In the genomic region with DNA sequence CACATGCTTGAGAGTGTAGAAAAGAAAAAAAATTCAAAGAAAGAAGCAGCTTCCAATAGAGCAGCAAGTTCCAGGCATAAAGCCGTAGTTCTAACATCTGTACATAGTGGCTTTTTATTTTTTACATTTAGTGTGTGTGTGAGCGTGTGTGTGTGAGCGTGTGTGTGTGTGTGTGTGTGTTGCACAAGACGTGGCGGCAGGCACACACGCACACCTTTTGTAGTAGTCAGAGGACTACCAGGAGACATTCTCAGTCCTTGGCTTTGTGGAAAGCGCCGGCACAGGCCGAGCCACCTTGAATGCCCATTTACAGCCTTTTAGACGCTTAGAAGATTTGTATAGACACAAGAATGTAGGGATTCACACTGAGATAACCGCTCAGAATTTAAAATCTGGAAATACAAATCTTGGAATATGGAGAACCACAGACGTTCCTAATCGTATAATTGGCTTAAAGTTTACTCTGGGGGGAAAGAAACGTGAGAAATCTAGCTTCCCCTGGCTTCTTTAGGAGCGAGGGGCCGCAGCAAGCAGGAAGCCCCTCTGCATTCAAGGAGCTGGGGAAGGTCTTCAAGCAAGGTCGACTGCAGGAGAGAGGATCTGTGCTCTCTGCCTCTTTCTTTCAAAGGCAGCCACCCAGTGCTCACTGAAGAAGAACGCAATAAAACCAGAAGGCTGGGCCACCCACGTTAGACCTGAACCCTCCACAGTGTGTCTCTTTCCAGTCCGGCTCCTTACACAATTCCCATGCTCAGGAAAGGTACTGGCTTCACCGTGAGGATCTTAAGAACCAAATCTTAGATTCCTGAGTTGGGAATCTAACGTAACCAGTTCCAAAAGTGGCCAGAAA, we compare ENCODE assay signal across 11 mouse cellular contexts. TPM values are rescaled to one million over a fixed set of nuclear protein-coding genes. Genes with fewer than 3 reads are reported as not detected.
DNase-seq lines count a peak whose midpoint lies in the region; ATAC-seq and TF ChIP-seq lines count a peak whose summit lies in the region.
"Had no signal": no experiment of that assay in that cellular context is flagged by ENCODE, and none has a peak within 500 bp of the region (broad histone marks: within the 10 kb centered on the region; RNA-seq: fewer than 3 reads in every experiment).

No protein-coding gene starts in this region.

- DNase-seq in hindbrain, embryonic 10.5 days (ENCODE audit: low spot score): peak; percentile 42
- peak; percentile 20 for DNase-seq in embryo, embryonic 11 days
- no peak for DNase-seq in midbrain, embryonic 10.5 days (ENCODE audit: low spot score)
- no peak for DNase-seq in thymus, adult 18-20 months
- DNase-seq in gastrocnemius, postnatal 36 days: no peak
- DNase-seq: cerebellum, postnatal 36 days had no signal

- peaks cover 28% of the 10 kb centered on the region for H3K4me1 ChIP-seq in hindbrain, embryonic 10.5 days (replicated peaks)
- H3K4me1 ChIP-seq in hindbrain, embryonic 16.5 days (ENCODE audit: control insufficient read depth, insufficient read depth, low read depth, low read length): peaks cover 9% of the 10 kb centered on the region
- no peaks in the 10 kb centered on the region for H3K4me1 ChIP-seq in ES-Bruce4 (ENCODE audit: control insufficient read depth, insufficient read depth, low read length)
- H3K4me1 ChIP-seq in midbrain, embryonic 10.5 days: peaks cover 37% of the 10 kb centered on the region

- no peak for ATAC-seq in hindbrain, embryonic 16.5 days
- no peak for ATAC-seq in frontal cortex, adult (ENCODE audit: low TSS enrichment)

- no peak overlapping the region; the same call in 1 of the 2 replicates for H3K4me2 ChIP-seq in hindbrain, embryonic 16.5 days (ENCODE audit: low read length)

- no peaks in the 10 kb centered on the region for H3K36me3 ChIP-seq in hindbrain, embryonic 10.5 days
- H3K36me3 ChIP-seq in hindbrain, embryonic 16.5 days (ENCODE audit: control insufficient read depth, insufficient read depth, low read length): no peaks in the 10 kb centered on the region
- H3K36me3 ChIP-seq in ES-Bruce4 (ENCODE audit: control insufficient read depth, insufficient read depth, low read length, poor library complexity, severe bottlenecking): no peaks in the 10 kb centered on the region
- no peaks in the 10 kb centered on the region for H3K36me3 ChIP-seq in midbrain, embryonic 10.5 days

- H3K9ac ChIP-seq in hindbrain, embryonic 16.5 days (ENCODE audit: low read depth, low read length): no peak overlapping the region
- H3K9ac ChIP-seq in ES-Bruce4 (ENCODE audit: low read depth, poor library complexity, severe bottlenecking): no peak overlapping the region

- 9% methylated on average over 22 of the region's 22 CpGs for WGBS in hindbrain, embryonic 10.5 days
- 10% methylated on average over 22 of the region's 22 CpGs for WGBS in hindbrain, embryonic 16.5 days
- 10% methylated on average over 22 of the region's 22 CpGs for WGBS in midbrain, embryonic 10.5 days

- no peaks in the 10 kb centered on the region for H3K9me3 ChIP-seq in hindbrain, embryonic 10.5 days
- H3K9me3 ChIP-seq in hindbrain, embryonic 16.5 days (ENCODE audit: control insufficient read depth, low read length): peaks cover 2% of the 10 kb centered on the region; the same call in 1 of the 2 replicates
- no peaks in the 10 kb centered on the region for H3K9me3 ChIP-seq in ES-Bruce4 (replicated peaks; ENCODE audit: control insufficient read depth, insufficient read depth, low read length, poor library complexity, severe bottlenecking)
- no peaks in the 10 kb centered on the region for H3K9me3 ChIP-seq in midbrain, embryonic 10.5 days (replicated peaks)

- no peak for TF ChIP-seq POLR2A in ES-Bruce4 (IDR thresholded peaks at IDR 0.05; ENCODE audit: insufficient read depth, low read length)

- no peak for TF ChIP-seq CTCF in ES-Bruce4 (IDR thresholded peaks at IDR 0.05; ENCODE audit: low read depth, low read length)

- TF ChIP-seq EP300 in ES-Bruce4 (IDR thresholded peaks at IDR 0.05; ENCODE audit: insufficient read depth, low read depth, low read length): no peak

- H3K27ac ChIP-seq in hindbrain, embryonic 10.5 days: no peak overlapping the region
- H3K27ac ChIP-seq in hindbrain, embryonic 16.5 days (ENCODE audit: low read depth, low read length): no peak overlapping the region
- H3K27ac ChIP-seq in ES-Bruce4 (ENCODE audit: insufficient read depth, low read length): no peak overlapping the region
- H3K27ac ChIP-seq in midbrain, embryonic 10.5 days (replicated peaks): no peak overlapping the region
- H3K27ac ChIP-seq: layer of hippocampus, adult 2 months had no signal

- H3K4me3 ChIP-seq in hindbrain, embryonic 10.5 days: peak overlapping the region; percentile 45; the same call in 1 of the 2 replicates
- H3K4me3 ChIP-seq in hindbrain, embryonic 16.5 days (ENCODE audit: low read length): no peak overlapping the region
- H3K4me3 ChIP-seq in ES-Bruce4 (ENCODE audit: low read depth, low read length): peak overlapping the region; percentile 3; the same call in 1 of the 2 replicates
- peak overlapping the region; percentile 27; the same call in 1 of the 2 replicates for H3K4me3 ChIP-seq in midbrain, embryonic 10.5 days
- H3K4me3 ChIP-seq: layer of hippocampus, adult 2 months had no signal

- intact Hi-C loops in gastrocnemius, postnatal 36 days (cut with DNase I): no loop called here

- peaks cover 100% of the 10 kb centered on the region for H3K27me3 ChIP-seq in hindbrain, embryonic 10.5 days (ENCODE audit: insufficient read depth, poor library complexity, severe bottlenecking)
- H3K27me3 ChIP-seq in hindbrain, embryonic 16.5 days (replicated peaks; ENCODE audit: control insufficient read depth, insufficient read depth, low read length): peaks cover 71% of the 10 kb centered on the region
- H3K27me3 ChIP-seq in ES-Bruce4 (ENCODE audit: control insufficient read depth, insufficient read depth, low read length, poor library complexity, severe bottlenecking): peaks cover 16% of the 10 kb centered on the region
- H3K27me3 ChIP-seq in midbrain, embryonic 10.5 days (ENCODE audit: low read depth, poor library complexity, severe bottlenecking): peaks cover 100% of the 10 kb centered on the region

RNA-seq across cellular contexts. Expression of a gene that starts 1.4 kb away (rescaled TPM):
- polyA plus RNA-seq in hindbrain, embryonic 10.5 days (2016; fragmentation: Nextera tagmentation; extraction: Ambion mirVana): 0.27 and 0.60 TPM in 2 replicates
- polyA plus RNA-seq in hindbrain, embryonic 16.5 days (2015; fragmentation: Nextera tagmentation; extraction: Ambion mirVana): not detected in 2 replicates
- polyA plus RNA-seq in ES-Bruce4 (2011; ENCODE audit: insufficient read depth, insufficient read length, low read depth, missing spikeins): 0.55 and 0.78 TPM in 2 replicates
- 0.07 TPM in 1 of 2 replicates, not detected in the other for polyA plus RNA-seq in midbrain, embryonic 10.5 days (2016; fragmentation: Nextera tagmentation; extraction: Ambion mirVana)
- total RNA-seq in gastrocnemius, postnatal 36 days (2021): not detected
- total RNA-seq: layer of hippocampus, adult 2 months; left cerebral cortex, postnatal 36 days had no signal

RNA-seq across cellular contexts. Expression of a gene that starts 47.2 kb away (rescaled TPM):
- 10.4 and 11.9 TPM in 2 replicates for polyA plus RNA-seq in hindbrain, embryonic 10.5 days (2016; fragmentation: Nextera tagmentation; extraction: Ambion mirVana)
- 8.8 TPM in 2 replicates for polyA plus RNA-seq in hindbrain, embryonic 16.5 days (2015; fragmentation: Nextera tagmentation; extraction: Ambion mirVana)
- 10.1 and 11.5 TPM in 2 replicates for polyA plus RNA-seq in ES-Bruce4 (2011; ENCODE audit: insufficient read depth, insufficient read length, low read depth, missing spikeins)
- 10.7 and 12.9 TPM in 2 replicates for polyA plus RNA-seq in midbrain, embryonic 10.5 days (2016; fragmentation: Nextera tagmentation; extraction: Ambion mirVana)
- 1 to 10 TPM; 2.1 to 2.5 TPM for total RNA-seq in gastrocnemius, postnatal 36 days (2021)

Comparison
In these comparisons a context has a peak if more than half of its experiments do, and no peak if none do; other contexts are left out.
1. DNase-seq: peak in hindbrain, embryonic 10.5 days (single experiment) and embryo, embryonic 11 days (single experiment); none in midbrain, embryonic 10.5 days (single experiment), thymus, adult 18-20 months (0 of 2) and gastrocnemius, postnatal 36 days (0 of 2).